Mouse (Mus musculus) forebrain, embryonic 12.5 days (tissue): ENCODE measurements at regions not wholly inside any gene's neighbourhood (a gene's known extent, or its start where the extent isn't known, plus 50 kb on each side); places are given as distances from the start of the nearest gene placed in this dataset.

ENCODE experiments used
- ATAC-seq: fragments of 200-750 bp; cut with Nextera tagmentation; 2 replicates; pipeline ENCODE4 v1.8.0; 2017; ENCODE audit warnings: moderate TSS enrichment; ENCODE audit not compliant: low FRiP score
- H3K27ac ChIP-seq: fragments of 300-500 bp; sonication (generic); 2 replicates; pipeline ENCODE4 v1.5.1; 2016; ENCODE audit warnings: mild to moderate bottlenecking
- H3K27me3 ChIP-seq: fragments of 300-500 bp; sonication (generic); 2 replicates; pipeline ENCODE4 v1.6.1; 2016; ENCODE audit warnings: mild to moderate bottlenecking
- H3K36me3 ChIP-seq: fragments of 300-500 bp; sonication (generic); replicated peaks from 2 replicates; pipeline ENCODE4 v1.6.1; 2016; ENCODE audit warnings: mild to moderate bottlenecking
- H3K4me1 ChIP-seq: fragments of 300-500 bp; sonication (generic); 2 replicates; pipeline ENCODE4 v1.6.1; 2016
- H3K4me2 ChIP-seq: fragments of 300-500 bp; sonication (generic); 2 replicates; pipeline ENCODE4 v1.6.1; 2016; ENCODE audit warnings: mild to moderate bottlenecking, moderate library complexity
- H3K4me3 ChIP-seq: fragments of 300-500 bp; sonication (generic); replicated peaks from 2 replicates; pipeline ENCODE4 v1.5.1; 2016; ENCODE audit warnings: mild to moderate bottlenecking
- H3K9ac ChIP-seq: fragments of 300-500 bp; sonication (generic); 2 replicates; pipeline ENCODE4 v1.6.1; 2016; ENCODE audit warnings: mild to moderate bottlenecking
- H3K9me3 ChIP-seq: fragments of 300-500 bp; sonication (generic); 2 replicates; pipeline ENCODE4 v1.6.1; 2016
- WGBS: fragments of 180-500 bp; shearing (Covaris S2); methylation state at CpG from one replicate; pipeline ENCODE4 v1.1.7; 2016; 5-methylcytosine and 5-hydroxymethylcytosine counted together

DNA sequence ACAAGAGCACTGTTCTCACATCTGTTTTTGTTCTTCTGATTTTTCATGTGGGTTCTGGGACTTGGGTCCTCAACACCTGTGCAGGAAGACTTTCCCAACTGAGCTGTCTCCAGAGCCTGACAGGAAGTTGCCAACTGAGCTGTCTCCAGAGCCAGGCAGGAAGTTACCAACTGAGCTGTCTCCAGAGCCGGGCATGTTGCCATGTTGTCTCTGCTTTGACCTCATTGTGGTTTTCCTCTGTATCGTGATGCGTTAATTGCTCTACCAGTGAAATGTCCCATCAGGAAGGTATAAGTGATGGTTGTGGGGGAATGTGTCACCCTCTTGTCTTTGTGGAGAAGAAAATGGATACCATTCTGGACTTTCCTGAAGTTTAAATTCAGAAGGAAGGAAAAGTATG lies 54.4 kb upstream of the Olfm4 start:
- no peaks in the 10 kb centered on the region for H3K9me3 ChIP-seq
- no peak overlapping the region for H3K27ac ChIP-seq
- H3K4me2 ChIP-seq = no peak overlapping the region
- H3K9ac ChIP-seq = no peak overlapping the region
- H3K36me3 ChIP-seq = no peaks in the 10 kb centered on the region
- no peaks in the 10 kb centered on the region for H3K4me1 ChIP-seq
- no peaks in the 10 kb centered on the region for H3K27me3 ChIP-seq
- no peak for ATAC-seq
- no peak overlapping the region for H3K4me3 ChIP-seq
- 85% methylated on average over 3 of the region's 3 CpGs for WGBS

DNA sequence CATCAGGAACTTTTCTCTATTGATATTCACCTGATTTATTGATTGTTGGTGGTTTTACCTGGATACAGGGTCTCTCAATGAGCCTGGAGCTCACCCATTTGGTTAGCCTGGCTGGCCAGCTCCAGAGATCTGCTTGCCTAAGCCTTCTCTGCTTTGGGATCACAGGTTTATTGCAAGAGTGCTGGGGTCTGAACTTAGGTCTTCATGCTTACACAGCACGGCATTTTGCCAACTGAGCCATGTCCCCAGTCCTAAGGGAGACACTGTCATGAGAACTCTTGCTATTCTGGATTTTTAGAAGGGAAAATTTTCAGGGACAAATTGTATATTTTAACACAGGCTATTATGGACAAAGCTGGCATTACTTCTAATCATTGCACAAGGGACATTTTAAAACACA lies 56.7 kb upstream of the Olfm4 start:
- Histone ChIP-seq H3K27me3 (no peaks in the 10 kb centered on the region), H3K9me3 (no peaks in the 10 kb centered on the region), H3K27ac (no peak overlapping the region), H3K36me3 (no peaks in the 10 kb centered on the region), H3K4me3 (no peak overlapping the region), H3K4me1 (no peaks in the 10 kb centered on the region), H3K4me2 (no peak overlapping the region), H3K9ac (no peak overlapping the region)
- 78% methylated on average over 1 of the region's 1 CpGs for WGBS
- ATAC-seq = no peak

DNA sequence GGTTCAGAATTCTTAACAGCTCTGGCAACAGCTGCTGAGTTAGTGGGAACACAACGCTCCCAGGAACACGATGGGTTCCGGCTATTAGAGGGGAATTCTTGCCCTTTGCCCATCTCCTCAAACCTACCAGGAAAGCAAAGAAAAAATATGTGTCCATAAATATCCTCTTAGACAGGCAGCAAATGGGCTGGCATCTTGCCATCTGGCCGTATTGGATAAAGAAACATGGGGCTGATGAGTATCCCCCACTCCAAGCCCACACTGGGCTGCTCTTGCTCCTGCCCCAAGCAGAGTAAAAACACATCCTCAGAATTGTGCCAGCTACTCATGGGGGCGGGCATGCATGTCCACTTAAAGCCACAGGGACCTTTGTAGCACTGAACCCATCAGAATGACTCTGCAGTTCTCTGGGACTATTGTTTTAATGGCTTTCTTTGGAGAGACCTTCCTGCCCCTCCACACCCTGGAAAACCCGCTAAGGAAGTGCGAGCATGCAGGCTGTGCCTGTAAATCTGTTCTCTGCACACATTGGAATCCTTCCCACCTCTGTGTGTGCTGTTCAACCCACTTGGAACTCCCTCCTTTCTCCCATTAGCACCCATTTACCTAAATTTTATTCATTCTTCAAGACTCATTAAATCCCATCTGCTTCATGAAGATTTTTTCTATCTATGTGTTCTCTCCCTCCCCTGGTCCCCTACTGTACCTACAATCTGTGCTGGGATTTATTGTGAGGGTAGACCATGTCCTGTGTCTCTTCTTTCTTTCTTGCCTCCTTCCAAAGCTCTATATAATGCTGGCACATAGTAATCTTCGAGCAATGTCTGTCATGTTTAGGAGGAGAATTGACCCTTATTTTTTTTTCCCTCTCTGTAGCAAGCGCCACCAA lies 66.7 kb upstream of the Olfm4 start:
- Histone ChIP-seq H3K27me3 (no peaks in the 10 kb centered on the region), H3K9me3 (no peaks in the 10 kb centered on the region), H3K9ac (no peak overlapping the region), H3K36me3 (no peaks in the 10 kb centered on the region), H3K4me2 (no peak overlapping the region), H3K27ac (no peak overlapping the region), H3K4me1 (no peaks in the 10 kb centered on the region), H3K4me3 (no peak overlapping the region)
- 79% methylated on average over 9 of the region's 9 CpGs for WGBS
- ATAC-seq = no peak

DNA sequence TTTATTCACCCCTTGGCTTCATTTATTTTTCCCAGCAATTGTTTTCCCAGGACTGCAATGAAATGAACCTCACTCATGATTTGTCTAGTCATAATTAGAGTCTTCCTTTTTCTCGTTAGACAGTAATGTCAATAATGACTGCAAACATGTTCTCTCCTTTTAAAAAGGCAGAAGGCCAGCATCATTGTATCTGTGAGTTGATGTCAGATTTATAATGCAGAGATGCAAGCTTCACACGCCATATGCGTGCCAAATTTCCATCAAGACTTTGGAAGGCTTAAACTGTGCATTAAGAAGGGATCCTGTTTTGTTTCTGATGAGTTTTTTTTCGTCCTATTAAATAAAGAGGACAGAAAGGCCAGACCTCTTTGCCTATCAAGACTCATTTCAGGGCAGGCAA lies 68.9 kb upstream of the Olfm4 start:
- no peak overlapping the region for H3K27ac ChIP-seq
- peaks cover 12% of the 10 kb centered on the region for H3K27me3 ChIP-seq
- no peak overlapping the region for H3K9ac ChIP-seq
- H3K4me1 ChIP-seq = peaks cover under 1% of the 10 kb centered on the region; the same call in 1 of the 2 replicates
- no peak overlapping the region for H3K4me2 ChIP-seq
- ATAC-seq = no peak
- no peak overlapping the region for H3K4me3 ChIP-seq
- WGBS = 66% methylated on average over 4 of the region's 4 CpGs
- H3K36me3 ChIP-seq = no peaks in the 10 kb centered on the region
- H3K9me3 ChIP-seq = no peaks in the 10 kb centered on the region

DNA sequence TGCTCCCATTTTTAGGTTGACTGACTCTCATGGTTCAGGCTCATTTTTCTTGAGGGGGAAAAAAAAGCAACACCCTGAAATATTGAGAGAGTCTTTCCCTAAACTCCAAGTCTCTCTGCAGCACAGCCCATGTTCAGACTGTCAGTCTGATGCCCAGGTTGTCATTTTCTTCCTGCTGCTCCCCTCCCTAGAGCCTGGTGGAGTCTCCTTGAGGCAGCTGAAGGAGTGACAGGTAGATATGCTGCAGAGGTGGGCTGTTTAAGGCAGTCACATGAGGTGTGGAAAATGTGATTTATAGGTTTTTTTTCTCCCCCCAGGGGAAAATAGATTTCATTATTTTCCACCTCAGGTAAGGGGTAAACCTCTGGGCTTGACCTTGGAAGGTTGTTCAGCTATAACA lies 70.6 kb upstream of the Olfm4 start:
- no peak overlapping the region for H3K27ac ChIP-seq
- H3K4me2 ChIP-seq = no peak overlapping the region
- no peak overlapping the region for H3K9ac ChIP-seq
- no peaks in the 10 kb centered on the region for H3K9me3 ChIP-seq
- no peak for ATAC-seq
- H3K27me3 ChIP-seq = peaks cover 15% of the 10 kb centered on the region
- no peaks in the 10 kb centered on the region for H3K36me3 ChIP-seq
- H3K4me3 ChIP-seq = no peak overlapping the region
- peaks cover 9% of the 10 kb centered on the region for H3K4me1 ChIP-seq

DNA sequence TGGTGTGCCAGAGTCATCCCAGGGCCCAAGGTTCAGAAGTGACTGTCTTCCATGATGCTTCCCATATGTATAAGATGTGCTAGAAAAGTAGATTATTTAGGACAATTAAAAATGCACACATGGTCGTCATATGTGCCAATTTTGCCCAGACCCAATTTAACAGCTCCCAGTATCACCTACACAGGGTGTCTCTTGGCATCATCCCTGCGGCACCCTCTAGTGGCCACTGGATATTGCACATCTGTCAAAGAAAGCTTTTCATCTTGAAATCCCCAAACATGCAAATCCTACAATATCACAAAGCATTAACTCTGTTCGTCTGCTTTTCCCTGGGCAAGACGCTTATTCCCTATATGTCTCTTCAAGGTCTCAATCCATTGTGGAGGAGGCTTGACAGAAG lies 71.3 kb upstream of the Olfm4 start:
- ATAC-seq = peak; percentile 56; the same call in 1 of the 2 replicates
- WGBS = 43% methylated on average over 4 of the region's 4 CpGs
- no peak overlapping the region for H3K4me2 ChIP-seq
- no peak overlapping the region for H3K27ac ChIP-seq
- H3K9me3 ChIP-seq = no peaks in the 10 kb centered on the region
- H3K27me3 ChIP-seq = peaks cover 19% of the 10 kb centered on the region
- no peak overlapping the region for H3K9ac ChIP-seq
- H3K4me1 ChIP-seq = peaks cover 9% of the 10 kb centered on the region
- H3K36me3 ChIP-seq = no peaks in the 10 kb centered on the region
- H3K4me3 ChIP-seq = no peak overlapping the region

DNA sequence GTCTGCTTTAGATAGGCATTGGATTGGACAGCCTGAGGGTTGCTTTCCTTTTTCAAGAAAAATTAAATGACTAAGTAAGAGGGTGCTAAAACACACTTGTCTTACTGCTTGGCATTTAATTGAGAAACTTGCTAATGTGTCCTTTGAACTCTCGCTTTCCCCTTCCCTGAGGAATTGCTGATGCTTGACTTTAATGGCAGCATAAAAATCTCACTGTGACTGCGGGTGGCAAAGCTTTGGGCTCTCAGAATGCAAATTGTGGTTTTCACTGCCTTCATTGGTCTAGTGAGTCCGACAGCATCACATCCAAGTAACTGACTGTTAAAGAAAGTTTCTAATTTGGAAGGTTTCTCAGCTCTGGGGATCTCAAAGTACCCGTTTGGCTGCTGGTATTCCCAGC lies 76.1 kb upstream of the Olfm4 start:
- Histone ChIP-seq H3K36me3 (no peaks in the 10 kb centered on the region), H3K27ac (no peak overlapping the region), H3K4me2 (no peak overlapping the region), H3K4me1 (peaks cover 23% of the 10 kb centered on the region), H3K27me3 (peaks cover 22% of the 10 kb centered on the region), H3K9ac (no peak overlapping the region), H3K9me3 (no peaks in the 10 kb centered on the region), H3K4me3 (no peak overlapping the region)
- ATAC-seq = no peak
- 64% methylated on average over 4 of the region's 4 CpGs for WGBS

DNA sequence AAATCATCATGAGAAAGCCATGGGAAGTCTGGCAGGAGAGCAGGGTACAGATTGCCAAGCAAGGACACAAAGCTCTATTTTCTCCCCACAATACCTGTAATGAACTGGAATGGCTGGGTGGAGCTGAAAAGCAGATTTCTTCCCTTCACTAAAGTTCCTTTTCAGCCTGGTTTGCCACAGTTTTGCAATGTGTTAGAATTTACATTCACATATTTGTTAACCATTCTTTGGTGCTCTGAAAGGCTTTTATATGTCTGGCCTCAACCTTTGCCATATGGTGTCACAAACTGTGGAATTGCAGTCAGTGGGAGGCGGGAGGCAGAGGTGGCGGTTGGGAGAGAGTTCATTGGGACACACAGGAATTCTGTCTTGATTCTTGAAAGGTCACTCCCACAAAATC lies 78.3 kb upstream of the Olfm4 start:
- WGBS = 20% methylated on average over 2 of the region's 2 CpGs
- H3K27ac ChIP-seq = no peak overlapping the region
- H3K9me3 ChIP-seq = no peaks in the 10 kb centered on the region
- peak; percentile 47 for ATAC-seq
- H3K4me1 ChIP-seq = peaks cover 29% of the 10 kb centered on the region
- peaks cover 12% of the 10 kb centered on the region for H3K27me3 ChIP-seq
- H3K4me3 ChIP-seq = no peak overlapping the region
- no peaks in the 10 kb centered on the region for H3K36me3 ChIP-seq
- no peak overlapping the region for H3K4me2 ChIP-seq
- no peak overlapping the region for H3K9ac ChIP-seq

DNA sequence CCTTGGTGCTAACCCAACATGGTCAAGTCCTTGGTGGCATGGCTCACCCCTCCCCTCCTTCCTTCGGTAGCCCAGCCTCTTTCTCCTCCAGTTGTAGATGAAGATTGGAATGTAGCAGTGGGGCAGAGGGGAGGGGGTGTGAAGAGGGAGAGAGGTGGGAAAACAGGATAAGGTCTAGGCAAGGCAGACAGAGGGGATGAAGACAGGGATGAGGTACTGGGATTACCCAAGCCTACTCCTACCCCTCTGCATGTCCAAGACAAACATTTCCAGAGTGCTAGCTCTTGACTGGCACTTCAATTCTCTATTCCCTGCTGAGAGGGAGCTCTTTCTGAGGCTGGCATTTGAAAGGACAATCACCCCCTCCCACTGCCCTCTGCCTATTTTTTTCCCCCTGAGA lies 81.5 kb upstream of the Olfm4 start:
- Histone ChIP-seq H3K4me3 (no peak overlapping the region), H3K36me3 (no peaks in the 10 kb centered on the region), H3K4me1 (peaks cover 27% of the 10 kb centered on the region), H3K27me3 (peaks cover 7% of the 10 kb centered on the region), H3K9ac (no peak overlapping the region), H3K9me3 (no peaks in the 10 kb centered on the region), H3K27ac (peak overlapping the region; percentile 56; the same call in 1 of the 2 replicates), H3K4me2 (no peak overlapping the region)
- peak; percentile 24; the same call in 1 of the 2 replicates for ATAC-seq
- WGBS = 40% methylated on average over 1 of the region's 1 CpGs

DNA sequence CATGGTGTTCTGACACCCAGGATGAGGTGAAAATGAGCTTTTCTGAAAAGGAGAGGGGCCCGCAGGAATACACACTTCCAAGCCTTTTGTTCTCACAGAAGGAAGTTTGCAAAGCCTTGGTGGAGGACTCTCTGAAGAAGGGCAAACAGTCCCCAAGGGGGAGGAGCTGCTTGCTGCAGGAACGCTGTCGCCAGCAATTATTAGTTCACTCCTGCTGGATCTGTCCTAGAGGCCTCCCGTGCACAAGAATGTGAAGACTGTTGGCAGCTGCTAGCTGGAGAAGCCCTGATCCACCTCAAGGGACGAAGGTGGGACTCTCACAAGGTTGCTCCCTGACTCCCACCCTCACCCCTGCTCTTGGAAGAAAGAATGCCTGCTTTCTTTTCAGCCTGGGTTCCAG lies 85.6 kb upstream of the Olfm4 start:
- peak; percentile 14; the same call in 1 of the 2 replicates for ATAC-seq
- peaks cover 7% of the 10 kb centered on the region; the same call in 1 of the 2 replicates for H3K27me3 ChIP-seq
- no peaks in the 10 kb centered on the region for H3K9me3 ChIP-seq
- no peak overlapping the region for H3K9ac ChIP-seq
- no peak overlapping the region for H3K4me2 ChIP-seq
- no peak overlapping the region for H3K27ac ChIP-seq
- no peaks in the 10 kb centered on the region for H3K36me3 ChIP-seq
- WGBS = 10% methylated on average over 5 of the region's 5 CpGs
- H3K4me3 ChIP-seq = no peak overlapping the region
- peaks cover 15% of the 10 kb centered on the region for H3K4me1 ChIP-seq

DNA sequence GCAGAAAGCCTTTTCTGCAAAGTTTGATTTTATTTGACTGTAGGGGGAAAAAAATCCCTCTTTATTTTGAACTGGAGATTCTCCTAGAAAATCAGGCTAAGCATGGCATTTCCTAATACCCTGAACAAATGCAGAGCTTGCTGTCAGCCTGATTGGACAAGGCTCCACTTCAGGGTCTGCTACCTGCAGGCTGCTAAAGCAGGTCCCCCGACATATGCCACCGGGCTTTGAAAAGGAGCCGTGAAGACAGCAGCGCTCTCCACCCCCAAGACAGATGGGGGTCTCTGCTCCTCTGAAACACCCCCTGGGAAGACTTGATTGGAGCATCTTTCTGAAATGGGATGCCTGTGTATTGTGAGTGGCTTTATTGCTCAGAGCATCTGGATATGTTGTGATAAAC lies 90.6 kb upstream of the Olfm4 start:
- H3K9me3 ChIP-seq = no peaks in the 10 kb centered on the region
- H3K27ac ChIP-seq = no peak overlapping the region
- peaks cover 4% of the 10 kb centered on the region; the same call in 1 of the 2 replicates for H3K27me3 ChIP-seq
- peaks cover 2% of the 10 kb centered on the region for H3K4me1 ChIP-seq
- H3K4me2 ChIP-seq = no peak overlapping the region
- H3K9ac ChIP-seq = no peak overlapping the region
- ATAC-seq = no peak
- no peaks in the 10 kb centered on the region for H3K36me3 ChIP-seq
- WGBS = 94% methylated on average over 4 of the region's 4 CpGs
- no peak overlapping the region for H3K4me3 ChIP-seq

DNA sequence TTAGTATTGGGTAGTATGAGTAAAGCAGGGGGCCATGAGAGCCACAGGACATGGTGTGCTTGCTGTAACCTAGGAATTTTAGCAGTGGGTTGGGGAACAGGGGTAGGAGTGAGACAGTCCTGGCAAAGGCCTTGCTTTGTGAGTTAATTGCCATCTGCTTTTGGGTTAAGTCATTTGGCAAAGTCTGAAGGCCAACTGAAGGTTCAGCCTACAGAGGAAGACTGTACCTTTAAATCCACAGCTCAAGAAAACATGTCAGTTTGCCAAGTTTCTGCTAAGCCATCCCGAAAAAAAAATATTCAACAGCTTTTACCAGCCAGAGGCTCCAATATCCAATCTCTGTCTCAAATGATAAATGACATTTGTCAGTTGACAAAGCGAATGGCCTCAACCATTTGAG lies 93.2 kb upstream of the Olfm4 start:
- WGBS = 91% methylated on average over 2 of the region's 2 CpGs
- Histone ChIP-seq H3K4me3 (no peak overlapping the region), H3K27me3 (peaks cover 3% of the 10 kb centered on the region), H3K4me1 (no peaks in the 10 kb centered on the region), H3K9ac (no peak overlapping the region), H3K27ac (no peak overlapping the region), H3K4me2 (no peak overlapping the region), H3K9me3 (no peaks in the 10 kb centered on the region), H3K36me3 (no peaks in the 10 kb centered on the region)
- no peak for ATAC-seq

DNA sequence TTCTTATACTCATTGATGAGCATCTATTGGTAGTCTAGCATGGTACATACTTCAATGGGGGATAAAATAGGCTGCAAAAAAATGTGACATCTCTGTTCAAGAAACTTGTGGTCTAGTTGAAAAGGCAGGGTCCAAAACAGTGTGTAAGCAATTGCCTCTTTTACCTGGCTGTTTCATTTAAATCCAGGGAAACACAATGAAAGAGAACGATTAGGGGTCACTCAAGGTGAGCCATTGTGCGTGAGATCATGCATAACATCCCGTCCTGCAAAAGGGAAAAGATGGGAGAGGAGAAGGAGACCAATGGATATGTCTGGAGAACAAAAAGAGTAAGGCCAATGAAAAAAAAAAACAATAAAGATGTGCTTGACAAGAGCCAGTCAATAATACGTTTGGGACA lies 93.6 kb upstream of the Olfm4 start:
- WGBS = 83% methylated on average over 4 of the region's 4 CpGs
- H3K27me3 ChIP-seq = peaks cover 7% of the 10 kb centered on the region
- no peaks in the 10 kb centered on the region for H3K9me3 ChIP-seq
- no peak overlapping the region for H3K4me2 ChIP-seq
- H3K27ac ChIP-seq = no peak overlapping the region
- ATAC-seq = no peak
- no peak overlapping the region for H3K4me3 ChIP-seq
- H3K36me3 ChIP-seq = no peaks in the 10 kb centered on the region
- no peaks in the 10 kb centered on the region for H3K4me1 ChIP-seq
- no peak overlapping the region for H3K9ac ChIP-seq
